Mouse (Mus musculus) adipocyte (in vitro differentiated cells): Measurements from ENCODE around the gene Hspb8.
A peak's percentile ranks its signal among the peaks of the same experiment; 100 is the strongest.

Experiments
- DNase-seq: peaks from one replicate; pipeline ENCODE4 v3.0.0-alpha.2; 2016; ENCODE audit warnings: low spot score

The Hspb8 gene

DNA sequence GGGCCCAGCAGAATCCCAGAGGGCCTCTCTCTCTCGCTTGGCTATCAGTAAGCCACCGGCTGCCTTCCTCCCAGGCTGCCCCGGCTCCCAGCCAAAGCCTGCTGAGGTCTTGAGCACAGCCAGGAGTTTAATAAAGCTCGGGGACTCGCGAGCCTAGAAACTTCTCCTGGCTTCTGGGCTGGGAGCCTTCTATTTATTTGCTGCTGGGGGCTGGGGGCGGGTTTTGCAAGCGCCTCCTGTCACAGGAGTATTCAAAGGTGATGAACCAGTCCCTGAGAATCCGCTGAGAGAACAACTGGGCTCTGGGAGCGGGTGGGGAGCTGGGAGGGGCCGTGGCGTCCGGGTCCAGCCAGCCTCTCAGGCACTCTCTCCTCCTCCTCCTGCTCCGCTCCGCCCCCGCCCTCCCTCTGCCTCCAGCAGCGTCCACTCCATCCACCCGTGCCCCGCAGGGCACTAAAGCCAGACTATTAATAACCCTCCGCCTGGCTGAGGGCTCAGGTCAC lies at the start of gene Hspb8:
Gene Hspb8, minus strand, starts transcription at position 166 of the 503 bp plus-strand sequence.
- DNase-seq = peak; percentile 86

DNA sequence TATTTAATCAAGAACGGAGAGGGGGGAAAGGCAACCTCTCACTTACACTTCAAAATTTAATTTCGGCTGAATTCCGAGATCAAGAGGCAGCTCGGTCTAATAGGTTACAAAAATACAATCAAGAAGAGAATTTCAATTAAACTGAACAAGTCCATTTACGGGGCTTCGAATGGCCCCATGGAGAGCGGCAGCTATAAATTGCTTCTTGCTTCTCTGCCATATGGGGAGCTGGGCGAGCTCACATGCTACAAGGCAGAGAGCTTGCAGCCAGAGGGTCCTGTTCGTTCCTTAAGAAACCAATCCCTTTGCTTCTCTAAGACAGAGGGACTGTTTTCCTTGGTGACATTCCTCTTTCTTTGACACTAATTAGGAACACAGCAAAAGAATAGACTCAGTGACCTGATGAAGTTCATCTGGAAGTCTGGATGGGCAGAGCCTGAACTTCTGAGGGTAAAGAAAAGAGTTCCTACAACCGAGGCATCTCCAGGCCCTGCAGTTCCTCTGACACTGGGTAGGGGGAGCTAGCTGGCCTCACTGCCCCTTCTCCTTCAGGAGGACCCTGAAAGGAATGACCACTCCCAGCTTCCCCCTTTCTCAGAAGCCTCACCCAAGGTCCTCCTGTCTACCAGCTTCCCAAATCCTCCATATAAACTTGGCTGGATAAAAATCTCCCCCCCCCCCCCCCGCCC lies 38.8 kb upstream of the Hspb8 start:
- no peak for DNase-seq

DNA sequence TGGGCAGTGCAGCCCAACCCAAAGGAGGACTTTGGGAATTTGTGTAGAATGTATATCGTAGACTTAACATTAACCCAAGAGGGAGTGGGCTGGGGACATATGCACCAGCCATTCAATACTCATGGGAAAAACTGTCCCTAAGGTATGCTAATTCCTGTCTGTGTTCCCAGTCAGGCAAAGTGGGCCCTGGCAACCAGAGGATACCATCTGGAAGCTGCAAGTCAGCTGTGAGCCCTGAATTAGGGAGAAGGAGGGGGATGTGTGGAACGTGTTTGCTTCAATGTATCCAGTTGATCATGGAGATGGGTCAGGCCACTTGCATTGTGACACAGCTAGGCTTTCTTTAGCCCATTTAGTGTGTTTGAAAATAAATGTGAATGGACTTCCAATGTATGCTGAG lies 37.3 kb upstream of the Hspb8 start:
- DNase-seq = no peak

DNA sequence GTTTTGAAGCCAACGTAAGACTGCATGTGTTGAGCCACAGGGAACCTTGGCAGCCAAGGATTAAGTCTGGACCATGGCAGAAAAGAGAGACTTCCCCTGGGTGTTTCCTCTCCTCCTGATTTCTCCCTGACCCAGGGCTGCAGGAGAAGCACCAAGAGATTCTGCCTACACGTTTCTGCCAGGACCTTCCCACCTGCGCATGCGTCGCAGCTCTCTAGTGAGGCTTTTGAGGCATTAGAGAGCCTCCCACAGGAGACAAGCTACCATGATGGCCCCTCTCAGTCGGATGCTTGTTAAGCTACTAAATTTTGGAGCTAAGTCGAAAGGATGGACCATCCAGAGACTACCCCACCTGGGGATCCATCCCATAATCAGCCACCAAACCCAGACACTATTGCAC lies 35.1 kb upstream of the Hspb8 start:
- DNase-seq = no peak

DNA sequence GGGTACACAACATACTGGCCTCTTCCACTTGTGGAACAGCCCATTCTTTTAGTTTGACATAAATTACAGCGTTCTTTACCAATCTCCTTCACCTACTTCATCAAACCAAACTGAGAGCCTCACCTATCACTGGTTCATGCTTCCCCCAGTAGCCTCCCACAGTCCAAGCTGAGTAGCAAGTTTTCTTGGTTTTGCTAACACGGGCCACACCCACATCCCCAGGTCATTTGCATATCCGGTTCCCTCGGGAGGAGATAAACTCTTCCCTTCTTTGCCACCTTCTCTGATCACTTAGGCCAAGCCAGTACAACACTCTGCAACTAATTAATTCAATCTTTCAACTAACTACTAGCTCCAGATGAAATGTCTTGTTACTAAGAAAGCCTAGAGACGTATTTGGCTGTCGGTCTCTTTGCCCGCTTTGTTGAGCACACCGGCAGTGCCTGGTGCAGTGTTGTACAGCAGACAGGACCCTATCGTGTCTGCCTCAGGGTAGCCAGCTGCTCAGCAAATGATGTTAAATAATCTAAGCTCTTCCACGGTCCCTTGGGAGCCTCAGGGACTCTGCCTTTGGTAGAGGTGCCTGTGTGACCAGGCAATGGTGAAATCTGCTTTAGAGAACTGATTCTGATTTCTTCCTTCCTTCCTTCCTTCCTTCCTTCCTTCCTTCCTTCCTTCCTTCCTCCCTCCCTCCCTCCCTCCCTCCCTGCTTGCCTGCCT lies 34.3 kb upstream of the Hspb8 start:
- DNase-seq = no peak

DNA sequence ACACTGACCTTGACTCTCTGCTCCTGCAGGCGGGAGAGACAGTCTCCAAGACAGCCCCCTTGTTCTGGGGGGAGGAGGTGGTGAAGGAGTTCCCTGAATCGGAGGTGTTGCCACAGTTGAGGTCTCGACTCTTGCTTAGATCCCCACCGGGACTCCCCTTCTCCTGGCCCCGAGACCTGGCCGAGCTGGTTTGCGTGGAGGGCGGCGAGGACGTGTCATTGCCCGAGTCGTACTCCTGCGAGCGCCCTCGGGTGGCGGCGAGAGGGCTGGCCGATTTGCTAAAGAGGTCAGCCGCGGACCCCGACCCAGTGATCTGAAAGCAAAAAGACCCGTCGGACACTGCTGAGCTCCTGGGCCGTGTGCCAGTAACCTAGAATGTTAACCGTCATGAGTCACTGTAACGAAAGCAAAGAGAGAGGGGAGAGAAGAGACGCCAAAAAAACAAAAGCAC lies 30.8 kb upstream of the Hspb8 start:
- DNase-seq = peak; percentile 16

DNA sequence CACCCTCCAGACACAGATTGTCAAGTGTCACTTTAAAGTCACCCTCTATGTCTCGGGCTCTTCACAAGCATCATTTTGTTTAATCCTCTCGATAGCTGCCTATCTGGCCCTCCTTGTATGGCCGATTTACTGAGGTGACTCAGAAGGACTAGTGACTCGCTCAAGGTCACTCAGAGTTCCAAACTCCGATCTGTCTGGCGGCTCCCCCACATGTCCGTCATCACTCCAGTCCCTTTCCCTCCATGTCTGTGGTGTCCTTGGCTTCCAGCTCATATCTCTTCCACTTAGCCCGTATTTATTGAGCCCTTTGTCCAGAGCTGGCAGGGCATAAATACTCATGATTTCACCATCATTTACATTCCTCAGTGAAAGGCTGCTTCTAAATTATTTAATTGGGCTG lies 28.2 kb upstream of the Hspb8 start:
- no peak for DNase-seq

DNA sequence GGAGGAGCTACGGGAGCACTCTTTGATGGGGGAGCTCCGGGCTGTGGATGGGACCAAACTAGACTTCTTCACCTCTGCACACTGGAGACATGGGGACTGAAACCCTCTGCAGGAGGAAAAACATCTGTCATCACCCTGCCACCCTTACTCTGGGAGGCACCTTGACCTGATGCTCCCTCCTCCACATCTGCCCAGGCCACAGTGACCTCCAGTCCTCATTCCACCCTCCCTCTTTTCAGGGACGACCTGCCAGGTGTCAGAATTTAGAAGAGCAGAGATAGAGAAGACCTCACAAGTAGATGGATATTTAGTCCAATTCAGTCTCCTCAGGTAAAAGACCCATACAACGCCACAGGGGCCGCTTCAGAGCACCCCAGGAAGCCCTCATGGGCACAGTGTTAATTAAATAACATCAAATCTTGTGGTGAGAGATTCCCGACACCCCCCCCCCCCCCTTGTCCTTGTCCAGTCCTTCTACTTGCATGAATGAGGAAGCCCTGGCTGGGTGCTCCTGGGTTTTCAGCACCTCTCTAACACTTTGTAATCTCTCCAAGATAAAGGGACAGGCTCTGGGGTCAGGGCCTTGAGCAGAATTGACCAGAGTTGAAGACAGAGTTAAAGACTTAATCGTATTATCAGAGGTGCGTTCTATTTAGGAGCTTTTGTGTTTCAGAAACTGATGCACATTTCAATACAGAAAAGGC lies 27.0 kb upstream of the Hspb8 start:
- no peak for DNase-seq

DNA sequence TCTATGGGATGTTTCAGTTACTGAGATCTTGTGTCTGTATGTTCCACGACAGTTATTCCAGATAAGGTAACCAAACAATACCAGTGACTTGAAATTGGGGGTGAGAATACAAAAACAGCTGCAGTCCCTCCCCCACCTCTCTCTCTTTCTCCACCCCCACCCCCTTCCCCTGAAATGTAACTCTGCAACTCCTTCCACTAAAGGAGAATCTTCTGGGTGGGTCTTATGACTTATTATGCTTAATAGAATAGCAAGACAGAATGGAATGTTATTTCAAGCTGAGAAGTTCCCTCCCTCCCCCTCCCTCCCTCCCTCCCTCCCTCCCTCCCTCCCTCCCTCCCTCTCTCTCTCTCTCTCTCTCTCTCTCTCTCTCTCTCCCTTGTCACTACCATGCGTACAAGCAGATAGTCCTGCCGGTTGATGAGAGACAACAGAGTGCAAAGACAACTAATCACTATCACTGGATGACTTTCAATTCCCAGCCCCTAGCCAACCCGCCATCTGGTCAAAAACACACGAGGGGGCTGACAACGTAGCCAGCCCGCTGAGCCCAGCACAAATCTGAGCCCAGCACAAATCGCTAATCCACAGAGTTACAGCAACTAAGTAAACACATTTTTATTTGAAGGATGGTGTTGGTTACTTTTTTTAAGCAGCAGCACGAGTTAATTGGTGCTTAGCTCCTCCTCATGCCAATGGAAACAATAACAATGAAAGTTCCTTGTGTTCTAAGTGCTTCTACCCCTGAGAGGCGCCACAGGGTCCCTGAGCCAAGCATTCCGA lies 25.9 kb upstream of the Hspb8 start:
- no peak for DNase-seq

DNA sequence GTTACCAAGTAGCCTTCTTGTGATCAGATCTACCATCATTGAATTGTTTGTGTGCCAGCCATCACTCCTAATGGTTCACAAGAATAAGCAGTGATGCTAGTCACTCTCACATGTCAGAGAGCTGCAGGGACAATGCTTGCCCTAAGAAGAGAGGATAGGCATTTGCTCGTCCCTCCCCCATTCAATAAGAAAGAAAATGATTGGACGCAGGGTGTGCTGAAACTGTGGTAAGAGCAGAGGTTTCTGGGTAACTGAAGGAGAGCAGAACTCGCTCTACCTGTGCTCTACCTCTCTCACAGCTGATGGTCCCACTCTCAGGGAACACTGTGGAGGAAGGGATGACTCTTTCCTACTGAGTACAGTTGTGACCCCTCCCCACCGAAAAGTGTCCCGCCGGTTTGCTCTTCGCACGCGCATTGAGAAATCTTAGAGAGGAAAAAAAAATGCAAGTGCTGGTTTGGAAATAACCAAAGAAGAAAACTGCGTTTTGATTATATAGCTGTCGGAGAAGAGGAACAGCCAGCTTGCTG lies 25.2 kb upstream of the Hspb8 start:
- no peak for DNase-seq

DNA sequence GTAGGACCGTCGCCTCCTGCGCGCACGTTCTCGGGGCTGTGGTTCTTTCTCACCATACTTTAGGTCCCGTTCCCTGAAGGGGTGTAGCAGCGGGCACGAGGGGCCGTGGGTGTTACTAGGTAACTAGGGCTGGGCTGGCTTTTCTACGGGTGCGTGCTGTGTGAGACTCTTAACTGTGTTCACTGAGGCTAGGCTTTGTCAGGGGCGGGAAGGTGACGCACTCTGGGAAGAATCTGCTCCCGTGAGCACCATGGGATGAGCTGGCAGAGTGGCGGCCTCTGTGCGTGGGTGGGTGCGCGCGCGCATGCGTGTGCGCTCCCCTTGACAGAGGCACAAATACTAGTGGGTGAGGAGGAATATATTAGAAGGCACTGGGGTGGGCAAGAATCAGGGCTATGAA lies 23.9 kb upstream of the Hspb8 start:
- peak; percentile 52 for DNase-seq

DNA sequence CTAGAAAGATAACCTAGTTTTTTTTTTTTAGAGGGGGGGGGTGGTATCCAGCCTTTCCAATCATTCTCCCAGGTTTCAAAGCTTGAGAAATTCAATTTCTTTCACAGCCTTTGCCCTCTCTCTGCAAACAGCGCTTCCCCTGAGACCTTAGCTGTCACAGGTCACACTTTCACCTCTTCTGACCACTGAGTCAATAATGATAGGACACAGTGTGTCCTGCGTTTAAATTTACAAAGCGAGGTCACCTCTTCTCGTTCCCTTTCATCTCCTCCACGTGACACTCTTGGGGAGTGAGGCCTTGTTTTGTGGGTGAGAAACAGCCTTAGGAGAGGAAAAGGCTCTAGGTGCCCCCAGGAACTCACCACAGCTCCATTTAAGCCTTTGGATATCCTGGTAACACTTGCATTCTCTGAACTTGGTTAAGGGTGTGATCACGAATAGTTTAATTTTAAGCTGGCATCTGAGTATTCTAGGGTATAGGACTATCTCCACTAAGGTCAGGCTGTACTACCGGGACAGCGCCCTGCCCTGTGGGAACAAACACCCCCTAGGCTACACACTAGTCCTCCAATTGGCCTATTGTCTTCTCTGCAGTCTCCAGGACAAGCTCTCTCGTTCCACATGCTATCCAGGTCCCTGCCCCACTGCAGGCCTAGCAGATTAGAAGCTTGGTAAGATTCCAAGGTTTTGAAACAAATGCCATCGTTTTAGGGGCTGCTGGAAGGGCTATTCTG lies 23.1 kb upstream of the Hspb8 start:
- no peak for DNase-seq

DNA sequence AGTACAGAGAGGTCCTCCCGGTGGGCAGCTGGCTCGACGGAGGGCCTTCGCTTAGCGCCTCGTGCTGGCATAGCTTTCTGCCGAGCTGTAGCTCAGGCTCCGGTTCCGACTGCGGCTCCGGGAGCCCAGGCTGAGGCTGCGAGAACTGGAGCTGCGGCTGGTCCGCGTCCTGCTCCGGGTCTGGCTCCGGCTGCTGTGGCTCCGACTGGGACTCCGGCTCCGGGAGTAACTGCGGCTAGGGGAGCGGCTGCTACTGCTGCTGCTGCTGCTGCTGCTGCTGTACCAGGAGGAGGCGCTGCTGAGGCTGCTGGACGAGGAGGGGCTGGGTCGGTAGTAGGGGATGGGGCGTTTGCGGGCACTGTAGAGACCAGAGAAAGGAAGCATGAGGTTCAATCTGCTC lies 21.9 kb upstream of the Hspb8 start:
- DNase-seq = no peak

DNA sequence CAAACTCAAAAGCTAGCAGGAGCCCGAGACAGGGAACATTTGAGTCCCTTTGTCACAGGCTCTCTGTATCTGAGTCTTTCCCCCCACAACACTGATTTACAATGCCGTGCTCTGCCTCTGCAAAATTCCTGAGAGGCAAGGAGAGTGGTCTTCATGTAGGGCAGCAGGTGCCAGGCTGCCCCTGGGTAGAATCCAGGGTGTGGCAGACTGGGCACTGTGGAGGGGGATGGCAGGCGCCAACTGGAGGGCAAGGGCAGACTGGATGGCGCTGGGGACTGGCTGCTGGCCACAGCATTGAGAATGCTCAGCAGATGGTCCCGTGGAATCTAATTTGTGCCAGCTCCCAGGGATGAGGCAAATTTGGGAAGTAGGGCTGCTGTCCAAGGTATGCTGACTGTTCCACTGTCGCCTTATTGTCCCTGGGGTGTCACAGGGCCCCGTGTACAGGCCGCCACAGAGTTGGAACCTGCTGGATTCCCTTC lies 20.8 kb upstream of the Hspb8 start:
- DNase-seq = no peak

DNA sequence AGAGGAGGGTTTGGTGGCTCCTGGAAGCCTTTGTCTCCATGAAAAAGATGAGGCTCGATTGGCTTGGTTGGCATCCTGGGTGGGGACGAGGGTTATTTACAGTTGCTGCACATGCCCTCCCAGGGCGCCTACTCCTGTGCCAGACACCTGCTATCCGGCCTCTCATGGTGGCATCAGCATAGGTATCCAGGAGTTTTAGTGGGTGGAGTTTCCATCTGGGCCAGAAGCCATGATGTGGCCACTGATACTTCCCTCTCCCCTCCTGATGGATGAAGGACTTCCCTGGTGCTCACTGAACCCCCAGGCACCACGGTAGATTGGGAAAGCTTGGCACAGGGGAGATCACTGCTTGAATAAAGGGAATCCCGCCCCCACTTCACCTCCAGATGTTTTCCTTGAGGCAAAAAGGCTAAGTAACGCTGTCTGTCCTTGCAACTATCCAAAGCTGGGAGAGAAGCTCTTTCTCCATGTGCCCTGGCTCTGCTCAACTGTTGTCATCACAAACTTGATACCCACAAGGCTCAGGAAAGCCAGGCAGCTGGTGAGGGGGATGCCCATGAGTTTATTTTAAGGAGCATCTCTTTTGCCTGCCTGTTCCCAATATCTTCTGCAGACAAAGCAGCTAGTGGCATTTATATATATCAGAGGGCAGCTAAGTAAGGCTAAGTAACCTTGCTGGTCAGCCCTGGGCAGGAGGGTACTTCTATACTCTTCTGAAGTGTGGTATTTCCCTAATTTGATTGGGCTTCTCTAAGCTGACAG lies 20.2 kb upstream of the Hspb8 start:
- DNase-seq = no peak

DNA sequence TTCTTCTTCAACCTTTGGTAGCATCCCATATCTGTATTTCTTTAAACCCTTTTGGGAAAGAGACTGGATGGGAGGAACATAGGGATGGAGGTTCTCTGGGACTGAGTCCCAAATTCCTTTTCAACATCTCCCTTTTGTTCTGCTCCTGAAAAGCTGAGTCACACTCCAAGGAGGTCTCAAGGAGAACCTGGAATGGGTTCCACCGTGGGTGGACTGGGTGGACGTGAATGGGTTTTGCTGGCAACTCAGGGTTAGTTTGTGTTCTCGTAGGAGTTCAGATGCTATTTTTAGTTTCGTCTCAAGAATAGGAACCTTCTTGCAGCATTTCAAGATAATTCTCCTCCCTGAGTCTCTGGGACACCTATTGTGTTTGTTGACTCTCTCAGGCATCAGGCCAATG lies 17.6 kb upstream of the Hspb8 start:
- no peak for DNase-seq

DNA sequence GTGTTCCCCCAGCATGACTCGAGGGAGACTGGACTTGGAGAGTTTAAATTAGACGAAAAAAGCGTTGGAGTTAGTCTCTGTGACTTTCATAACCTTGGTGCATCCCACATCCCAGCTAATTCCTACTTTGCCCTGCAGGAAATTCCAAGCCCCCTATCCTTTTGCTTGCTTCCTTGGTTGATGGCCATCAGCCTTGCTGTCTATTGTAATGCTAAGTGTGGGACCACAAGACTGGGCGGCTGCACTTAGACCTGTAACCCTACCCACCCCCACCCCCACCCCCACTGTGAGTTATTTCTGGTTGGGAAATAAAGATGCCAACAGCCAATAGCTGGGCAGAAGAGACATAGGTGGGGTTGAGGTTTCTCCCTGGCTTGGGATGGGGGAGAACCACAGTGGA lies 15.7 kb upstream of the Hspb8 start:
- no peak for DNase-seq

DNA sequence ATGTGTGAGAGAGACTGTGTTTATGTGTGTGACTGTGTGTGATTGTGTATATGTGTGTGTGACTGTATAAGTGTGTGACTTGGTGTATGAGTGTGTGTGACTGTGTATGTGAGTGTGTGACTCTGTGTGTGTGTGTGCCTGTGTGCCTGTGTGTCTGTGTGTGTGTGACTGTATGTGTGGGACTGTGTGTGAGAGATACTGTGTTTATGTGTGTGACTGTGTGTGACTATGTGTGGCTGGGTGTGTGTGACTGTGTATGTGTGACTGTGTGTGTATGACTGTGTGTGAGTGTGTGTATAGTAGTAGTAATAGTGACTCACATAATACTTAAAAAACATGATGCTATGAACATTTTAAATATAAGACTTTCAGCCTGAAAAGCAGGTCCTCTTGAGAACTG lies 13.5 kb upstream of the Hspb8 start:
- DNase-seq = no peak

DNA sequence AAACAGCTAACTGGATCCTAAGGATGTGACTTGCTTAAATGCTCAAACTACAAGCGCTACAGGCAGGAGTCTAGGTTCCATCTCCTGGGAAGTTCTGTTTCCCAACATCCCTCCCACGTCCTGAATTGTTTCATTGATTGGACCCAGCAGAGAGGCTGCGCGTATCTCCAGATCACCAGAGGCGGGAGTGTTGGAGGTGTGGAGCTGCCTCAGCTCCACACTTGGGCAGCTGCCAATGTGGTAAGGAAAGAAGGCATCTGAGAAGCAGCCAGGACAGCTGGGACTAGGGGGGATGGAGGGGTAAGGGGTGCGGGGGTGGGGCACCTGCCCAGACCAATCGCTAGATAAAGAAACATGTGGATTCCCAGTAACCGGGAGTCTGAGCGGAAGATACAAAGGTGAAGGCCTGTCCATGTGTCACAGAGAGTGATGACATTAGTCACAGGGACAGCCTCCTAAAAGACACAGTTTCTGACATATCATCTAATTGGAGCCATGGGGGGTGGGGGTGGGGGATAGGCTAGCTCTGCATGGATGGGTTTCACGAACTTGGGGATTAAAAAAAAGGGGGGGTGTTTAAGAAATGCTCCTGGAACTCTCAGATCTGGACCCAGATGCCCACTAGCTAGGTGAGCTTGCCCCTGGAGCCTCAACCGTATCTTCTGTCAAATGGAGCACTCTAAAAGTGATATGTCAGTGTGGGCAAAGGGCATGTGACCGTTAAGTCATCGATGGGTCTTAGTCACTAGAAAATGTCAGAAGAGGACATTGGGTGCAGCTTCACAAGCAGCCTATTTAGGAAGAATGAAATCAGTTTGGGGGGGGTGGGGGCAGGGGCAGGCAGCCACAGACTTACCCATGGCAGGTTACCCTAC lies 12.5 kb upstream of the Hspb8 start:
- DNase-seq = no peak
